ENCODE assay signal across 1 mouse cellular context in genomic region chr10:116346618-116347184, GRCm38 (mm10).
TF ChIP-seq lines count a peak whose summit lies in the region.

No protein-coding gene starts in this region.

TF ChIP-seq in CH12.LX, 34 proteins besides CTCF, POLR2A, EP300 and RAD21 (continued from another document):
- TF ChIP-seq E2F4 (IDR thresholded peaks at IDR 0.05; ENCODE audit: insufficient replicate concordance, low read depth, low read length) (no peak), ELF1 (IDR thresholded peaks at IDR 0.05; ENCODE audit: low read depth, low read length) (no peak), ETS1 (conservative IDR thresholded peaks at IDR 0.05; ENCODE audit: low read depth, low read length) (peak; percentile 40; the same call in 1 of the 2 replicates), CHD1 (IDR thresholded peaks at IDR 0.05; ENCODE audit: low read depth, low read length) (no peak)
TF ChIP-seq in CH12.LX: peak in this region for 11.
